Mouse (Mus musculus) cerebellum, adult 2 months (tissue): ENCODE data around the gene Kcnip3.

Experiments used
- CTCF ChIP-seq: fragments of 200-500 bp; IDR thresholded peaks from 2 replicates; pipeline ENCODE4 v1.5.1; 2011; ENCODE audit warnings: low read depth, mild to moderate bottlenecking, control low read depth, low read length, moderate library complexity, borderline replicate concordance; ENCODE audit not compliant: insufficient read depth
- POLR2A ChIP-seq: fragments of 200-500 bp; IDR thresholded peaks from 2 replicates; pipeline ENCODE4 v1.6.1; 2011; ENCODE audit warnings: low read length, control low read depth, borderline replicate concordance; ENCODE audit not compliant: insufficient read depth

DNA sequence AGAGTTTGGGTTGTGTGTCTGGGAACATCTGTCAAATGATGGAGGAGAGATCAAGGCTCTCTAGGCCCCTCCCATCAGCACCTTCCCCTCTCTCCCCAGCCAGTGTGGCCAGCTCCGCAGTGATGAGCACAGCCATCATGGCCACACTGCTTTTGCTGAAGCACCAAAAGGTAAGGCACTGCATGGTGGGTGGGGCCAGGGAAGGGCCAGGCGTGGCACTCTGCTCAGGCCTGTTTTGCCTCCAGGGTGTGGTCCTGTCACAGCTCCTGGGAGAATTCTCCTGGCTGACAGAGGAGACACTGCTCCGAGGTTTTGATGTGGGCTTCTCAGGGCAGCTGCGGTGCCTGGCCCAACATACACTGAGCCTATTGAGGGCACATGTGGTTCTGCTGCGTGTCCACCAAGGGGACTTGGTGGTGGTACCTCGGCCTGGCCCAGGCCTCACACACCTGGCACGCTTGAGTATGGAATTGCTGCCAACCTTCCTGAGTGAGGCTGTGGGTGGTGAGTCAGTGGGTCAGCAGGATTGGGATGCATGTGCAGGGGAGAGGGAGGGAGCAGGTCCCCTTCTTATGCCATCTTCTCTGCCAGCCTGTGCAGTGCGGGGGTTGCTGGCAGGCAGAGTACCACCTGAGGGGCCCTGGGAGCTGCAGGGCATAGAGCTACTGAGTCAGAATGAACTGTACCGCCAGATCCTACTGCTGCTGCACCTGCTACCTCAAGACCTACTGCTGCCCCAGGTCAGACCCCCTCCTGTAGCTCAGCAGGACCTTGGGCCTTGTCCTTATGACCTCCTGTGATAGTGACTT, 88.2 kb downstream of the Kcnip3 start:
- TF ChIP-seq POLR2A: no peak
- TF ChIP-seq CTCF: no peak
